Mouse (Mus musculus): ENCODE measurements around the gene Farp1.

DNA sequence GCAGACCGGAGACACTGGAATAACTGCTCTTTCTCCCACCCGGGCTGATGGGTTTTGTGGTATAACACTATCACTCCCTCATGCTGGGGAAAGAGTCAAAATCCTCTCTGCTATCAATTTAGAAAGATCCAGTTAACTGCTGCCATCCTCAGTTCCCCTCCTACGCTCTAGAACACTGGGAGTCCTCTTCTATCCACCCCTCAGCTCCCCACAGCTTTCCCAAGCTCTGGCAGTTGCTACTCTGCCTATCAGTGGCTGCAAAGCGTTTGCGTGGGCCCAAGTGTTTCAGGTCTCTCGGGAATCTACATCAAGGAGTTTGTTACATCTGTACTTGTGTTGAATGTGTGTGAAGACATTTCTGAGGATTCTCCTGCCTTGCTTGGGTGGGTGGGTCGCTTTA, 287.6 kb downstream of the Farp1 start:
- TF ChIP-seq CTCF (IDR thresholded peaks at IDR 0.05; ENCODE audit: borderline replicate concordance, extremely low read depth, insufficient read depth, insufficient read length), result no peak
- no peak for TF ChIP-seq POLR2A (IDR thresholded peaks at IDR 0.05; ENCODE audit: borderline replicate concordance, extremely low read depth, insufficient read depth, insufficient read length, poor library complexity, severe bottlenecking)
